Mouse (Mus musculus) heart, adult 2 months (tissue): ENCODE measurements at regions not wholly inside any gene's neighbourhood (a gene's known extent, or its start where the extent isn't known, plus 50 kb on each side); places are given as distances from the start of the nearest gene placed in this dataset.

ENCODE experiments used
- CTCF ChIP-seq: fragments of 200-600 bp; IDR thresholded peaks from 2 replicates; pipeline ENCODE4 v1.8.1; 2022; ENCODE audit warnings: antibody characterized with exemption, mild to moderate bottlenecking, moderate library complexity
- EP300 ChIP-seq: fragments of 200-500 bp; IDR thresholded peaks from 2 replicates; pipeline ENCODE4 v1.6.1; 2011; ENCODE audit warnings: low read depth, low read length, control low read depth; ENCODE audit not compliant: insufficient read depth
- POLR2A ChIP-seq: fragments of 200-500 bp; IDR thresholded peaks from 2 replicates; pipeline ENCODE4 v1.6.1; 2011; ENCODE audit warnings: mild to moderate bottlenecking, low read depth, low read length, control low read depth; ENCODE audit not compliant: insufficient read depth

DNA sequence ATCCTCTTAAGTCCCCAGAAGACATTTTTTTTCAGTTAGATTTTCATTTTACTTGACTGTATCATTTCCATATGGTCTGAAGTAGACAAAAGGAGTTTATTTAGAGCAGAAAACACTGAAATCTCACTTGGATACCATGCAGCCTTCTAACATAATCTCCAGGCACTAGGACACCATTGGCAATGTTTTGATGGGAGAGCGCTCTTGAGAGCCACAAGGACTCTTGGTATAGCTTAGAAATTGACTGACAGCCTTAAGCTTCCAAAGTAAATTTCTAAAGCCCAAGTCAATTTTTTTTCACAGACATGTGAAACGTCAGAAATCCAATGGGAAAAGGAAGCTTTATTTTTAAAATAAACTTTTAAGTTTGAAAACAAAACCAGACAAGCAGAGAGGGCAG, 116.5 kb downstream of the Polr2m start:
- TF ChIP-seq EP300 (no peak), CTCF (no peak), POLR2A (no peak)
